Mouse (Mus musculus): ENCODE measurements around the gene Gm5089. TPM values are rescaled to one million over a fixed set of nuclear protein-coding genes. Genes with fewer than 3 reads are reported as not detected.

Gene Gm5089
- polyA plus RNA-seq (2017; shearing (Covaris generic)) = under 1 TPM in 1 of 2 experiments, not detected in 1; 0.32 TPM

GRCm38 (mm10) chr14:122450496-122451382, at the start of gene Gm5089:
Gene Gm5089 (minus strand): TSS chr14:122451115.

GRCm38 (mm10) chr14:122490441-122491328, 39.8 kb upstream of the Gm5089 start, which contains the start of gene Gm10837:
Gene Gm10837 (plus strand): TSS chr14:122490586.

GRCm38 (mm10) chr14:122474891-122475556, 24.1 kb upstream of the Gm5089 start, which contains the start of gene Zic2:
Gene Zic2 (plus strand): TSS chr14:122475435.

GRCm38 (mm10) chr14:122464763-122465741, 14.1 kb upstream of the Gm5089 start, which contains the start of gene Zic5:
Gene Zic5 (minus strand): TSS chr14:122465677.

Other genes with a start within 250 kb of the Gm5089 start
- gene Zic5, start 14.6 kb upstream of the Gm5089 start, polyA plus RNA-seq (2017; shearing (Covaris generic)) = 1 to 10 TPM in 1 of 2 experiments, under 1 TPM in 1; 0.19 to 1.4 TPM
- gene Zic2, start 24.3 kb upstream of the Gm5089 start, polyA plus RNA-seq (2017; shearing (Covaris generic)) = 1 to 10 TPM in 1 of 2 experiments, not detected in 1; 1.0 TPM
- under 1 TPM; 0.20 to 0.72 TPM for gene Gm10837, start 39.5 kb upstream of the Gm5089 start, polyA plus RNA-seq (2017; shearing (Covaris generic))
- gene Pcca, start 83.2 kb upstream of the Gm5089 start, polyA plus RNA-seq (2017; shearing (Covaris generic)) = 10 to 100 TPM; 29.3 to 31.6 TPM